Mouse (Mus musculus) urinary bladder, postnatal 4 days (tissue): ENCODE results near the gene Notch4.

Source experiments
- DNase-seq, 2 experiments: peaks; one replicate each; pipeline ENCODE4 v3.0.0; 2021 to 2022; ENCODE audit warnings: low spot score in 2 of 2

Gene Notch4

DNA sequence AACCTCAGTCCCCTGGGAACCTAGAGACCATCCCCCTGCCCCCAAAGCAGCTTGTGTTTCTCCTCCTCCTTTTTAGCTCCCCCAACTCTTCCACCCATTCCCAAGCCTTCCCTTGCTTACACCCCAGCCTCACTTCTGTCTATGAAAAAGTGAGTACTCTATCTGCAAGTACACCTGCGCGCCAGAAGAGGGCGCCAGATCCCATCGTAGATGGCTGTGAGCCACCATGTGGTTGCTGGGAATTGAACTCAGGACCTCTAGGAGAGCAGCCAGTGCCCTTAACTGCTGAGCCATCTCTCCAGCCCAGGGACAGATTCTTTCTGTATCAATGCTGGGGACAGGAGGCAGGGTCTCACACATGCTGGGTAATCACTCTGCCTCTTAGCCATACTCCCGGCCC is 7.8 kb downstream of the Notch4 start:
- DNase-seq, result no peak

DNA sequence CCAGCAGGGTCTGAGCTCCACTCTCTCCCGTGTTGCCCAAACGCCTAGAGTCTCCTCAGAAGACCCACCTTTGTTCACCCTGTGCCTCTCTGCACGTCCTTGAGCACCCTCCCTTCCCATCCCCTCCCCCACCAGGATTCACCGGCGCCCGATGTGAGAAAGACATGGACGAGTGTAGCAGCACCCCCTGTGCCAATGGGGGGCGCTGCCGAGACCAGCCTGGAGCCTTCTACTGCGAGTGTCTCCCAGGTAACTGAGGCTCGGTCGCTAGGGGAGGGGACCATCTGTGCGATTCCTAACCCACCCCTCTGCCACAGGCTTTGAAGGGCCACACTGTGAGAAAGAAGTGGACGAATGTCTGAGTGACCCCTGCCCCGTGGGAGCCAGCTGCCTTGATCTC is 8.3 kb downstream of the Notch4 start:
- DNase-seq, result no peak

DNA sequence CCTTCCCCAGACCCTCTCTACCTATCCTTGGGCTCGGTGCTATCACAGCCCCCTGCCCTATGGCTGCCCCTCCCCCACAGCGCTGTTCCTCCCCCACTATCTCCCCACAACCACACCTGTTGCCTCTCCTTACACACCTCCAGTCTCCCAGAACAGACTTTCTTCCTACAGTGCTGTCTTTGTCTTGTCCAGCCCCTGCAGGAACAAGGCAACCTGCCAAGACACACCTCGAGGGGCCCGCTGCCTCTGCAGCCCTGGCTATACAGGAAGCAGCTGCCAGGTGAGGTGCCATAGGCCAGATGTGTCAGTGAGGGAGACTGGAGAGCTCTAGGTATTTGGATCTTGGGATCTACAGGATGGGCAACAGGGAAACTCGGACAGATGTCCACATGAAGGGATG is 12.5 kb downstream of the Notch4 start:
- DNase-seq, result no peak

DNA sequence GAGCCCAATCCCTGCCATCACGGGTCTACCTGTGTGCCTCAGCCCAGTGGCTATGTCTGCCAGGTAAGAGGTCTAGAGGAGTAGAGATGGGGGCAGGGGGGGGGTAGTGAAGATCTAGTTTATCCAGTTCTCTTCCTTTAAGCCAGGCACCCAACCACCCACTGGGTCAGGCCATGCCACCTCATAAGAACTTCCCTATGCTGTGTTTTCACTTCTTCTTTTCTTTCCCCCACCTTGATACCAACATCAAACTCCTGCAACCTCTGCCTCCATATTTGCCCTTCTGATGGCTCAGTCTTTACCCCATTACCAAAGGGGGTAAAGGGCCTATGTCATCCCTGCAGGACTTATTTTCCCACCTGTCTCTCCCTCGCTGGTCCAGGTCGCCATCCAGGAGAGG is 14.0 kb downstream of the Notch4 start:
- DNase-seq, result no peak

DNA sequence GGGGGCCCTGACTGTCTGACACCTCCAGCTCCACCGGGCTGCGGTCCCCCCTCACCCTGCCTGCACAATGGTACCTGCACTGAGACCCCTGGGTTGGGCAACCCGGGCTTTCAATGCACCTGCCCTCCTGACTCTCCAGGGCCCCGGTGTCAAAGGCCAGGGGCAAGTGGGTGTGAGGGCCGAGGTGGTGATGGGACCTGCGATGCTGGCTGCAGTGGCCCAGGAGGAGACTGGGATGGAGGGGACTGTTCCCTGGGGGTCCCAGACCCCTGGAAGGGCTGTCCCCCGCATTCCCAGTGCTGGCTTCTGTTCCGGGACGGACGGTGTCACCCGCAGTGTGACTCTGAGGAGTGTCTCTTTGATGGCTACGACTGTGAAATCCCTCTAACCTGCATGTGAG is 18.5 kb downstream of the Notch4 start:
- no peak for DNase-seq

DNA sequence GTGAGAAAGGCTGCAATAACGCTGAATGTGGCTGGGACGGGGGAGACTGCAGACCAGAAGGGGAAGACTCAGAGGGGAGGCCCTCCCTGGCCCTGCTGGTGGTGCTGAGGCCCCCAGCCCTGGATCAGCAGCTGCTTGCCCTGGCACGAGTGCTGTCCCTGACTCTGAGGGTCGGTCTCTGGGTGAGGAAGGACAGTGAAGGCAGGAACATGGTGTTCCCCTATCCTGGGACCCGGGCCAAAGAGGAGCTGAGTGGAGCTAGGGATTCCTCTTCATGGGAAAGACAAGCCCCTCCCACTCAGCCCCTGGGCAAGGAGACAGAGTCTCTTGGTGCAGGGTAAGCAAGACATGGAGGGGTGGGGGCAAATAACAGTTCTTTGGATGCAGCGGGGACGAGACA is 19.3 kb downstream of the Notch4 start:
- DNase-seq, result peak in 1 of 2 experiments; percentile 82

DNA sequence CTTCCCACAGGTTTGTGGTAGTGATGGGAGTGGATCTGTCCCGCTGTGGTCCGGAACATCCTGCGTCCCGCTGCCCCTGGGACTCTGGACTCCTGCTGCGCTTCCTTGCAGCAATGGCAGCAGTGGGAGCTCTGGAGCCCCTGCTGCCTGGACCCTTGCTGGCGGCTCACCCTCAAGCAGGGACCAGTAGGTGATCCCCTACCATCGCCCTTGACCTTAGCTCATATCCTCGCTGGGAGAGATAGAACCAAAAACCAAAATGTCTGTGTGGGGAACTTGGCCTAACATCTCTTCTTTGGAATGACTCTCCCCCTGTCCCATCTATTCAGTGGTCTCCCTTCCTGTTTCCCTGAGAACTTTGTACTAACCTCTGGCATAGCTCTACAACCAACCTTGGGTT is 19.8 kb downstream of the Notch4 start:
- DNase-seq, result no peak

DNA sequence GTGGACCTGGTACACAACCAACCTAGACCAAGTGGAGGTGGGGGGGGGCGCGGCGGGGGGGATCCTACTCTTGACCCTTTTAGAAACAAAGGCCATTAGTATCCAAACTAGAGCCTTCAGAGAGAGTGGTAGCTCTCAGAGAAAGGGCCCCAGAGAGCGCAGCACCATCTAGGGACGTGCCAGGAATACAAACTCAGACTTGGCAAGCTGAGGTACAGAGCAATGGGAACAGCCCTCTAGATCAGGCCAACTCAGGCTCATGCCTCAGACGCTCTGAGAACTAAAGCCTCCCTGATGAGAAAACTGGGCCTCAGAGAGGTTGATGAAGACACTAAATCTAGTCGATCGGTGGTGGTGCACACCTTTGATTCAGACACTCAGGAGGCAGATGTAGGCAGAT is 21.1 kb downstream of the Notch4 start:
- no peak for DNase-seq

DNA sequence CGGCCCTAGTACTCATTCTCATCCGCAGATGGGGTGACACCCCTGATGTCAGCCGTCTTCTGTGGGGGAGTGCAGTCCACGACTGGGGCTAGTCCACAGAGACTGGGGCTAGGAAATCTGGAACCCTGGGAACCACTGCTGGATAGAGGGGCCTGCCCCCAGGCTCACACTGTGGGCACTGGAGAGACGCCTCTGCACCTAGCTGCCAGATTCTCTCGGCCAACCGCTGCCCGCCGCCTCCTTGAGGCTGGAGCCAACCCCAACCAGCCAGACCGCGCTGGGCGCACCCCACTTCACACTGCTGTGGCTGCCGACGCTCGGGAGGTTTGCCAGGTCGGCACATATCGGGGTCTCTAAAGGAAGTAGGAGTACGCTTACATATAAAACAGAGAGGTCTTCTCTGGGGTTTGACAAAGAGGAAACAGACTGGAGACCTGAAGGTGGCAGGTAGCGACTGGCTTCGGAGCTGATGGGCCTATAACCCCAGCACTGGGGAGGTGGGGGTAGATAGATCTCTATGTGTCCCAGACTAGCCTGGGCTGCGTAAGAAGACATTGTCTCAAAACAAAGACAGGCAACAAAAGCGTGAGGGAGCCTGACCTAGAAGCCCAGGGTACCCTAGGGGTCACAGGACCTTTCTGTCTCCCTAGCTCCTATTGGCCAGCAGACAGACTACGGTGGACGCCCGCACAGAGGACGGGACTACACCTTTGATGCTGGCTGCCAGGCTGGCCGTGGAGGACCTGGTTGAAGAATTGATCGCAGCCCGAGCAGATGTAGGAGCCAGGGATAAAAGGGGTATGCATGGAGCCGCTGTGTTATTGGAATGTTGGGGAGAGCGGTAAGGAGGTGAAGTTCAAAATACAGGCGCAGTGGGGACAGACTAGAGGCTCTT is 22.1 kb downstream of the Notch4 start:
- no peak for DNase-seq

DNA sequence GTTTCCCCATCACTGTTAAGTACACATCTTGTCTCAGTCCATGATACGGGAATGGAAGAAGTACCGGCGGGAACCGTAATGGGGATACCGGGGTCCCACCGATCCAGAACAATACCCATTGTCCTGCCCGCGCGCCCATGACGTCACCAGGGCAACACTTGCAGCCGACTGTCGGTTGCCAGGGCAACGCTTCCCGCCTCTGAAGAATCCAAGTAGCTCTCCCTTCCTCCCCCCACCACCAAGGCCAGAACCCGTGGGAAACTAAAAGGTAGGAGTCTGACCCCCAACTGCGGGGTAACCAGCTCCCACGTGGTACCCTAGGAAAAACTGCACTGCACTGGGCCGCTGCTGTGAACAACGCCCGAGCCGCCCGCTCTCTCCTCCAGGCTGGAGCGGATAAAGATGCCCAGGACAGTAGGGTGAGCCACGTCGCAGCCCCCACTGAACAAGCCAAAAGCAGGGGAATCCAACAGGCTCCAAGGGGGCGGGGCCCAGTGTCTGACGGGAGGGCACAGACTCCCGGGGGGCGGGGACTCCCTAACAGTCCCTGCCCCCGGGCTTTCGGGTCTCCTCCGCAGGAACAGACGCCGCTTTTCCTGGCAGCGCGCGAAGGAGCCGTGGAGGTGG is 22.8 kb downstream of the Notch4 start:
- peak; percentile 54 to 92 for DNase-seq

DNA sequence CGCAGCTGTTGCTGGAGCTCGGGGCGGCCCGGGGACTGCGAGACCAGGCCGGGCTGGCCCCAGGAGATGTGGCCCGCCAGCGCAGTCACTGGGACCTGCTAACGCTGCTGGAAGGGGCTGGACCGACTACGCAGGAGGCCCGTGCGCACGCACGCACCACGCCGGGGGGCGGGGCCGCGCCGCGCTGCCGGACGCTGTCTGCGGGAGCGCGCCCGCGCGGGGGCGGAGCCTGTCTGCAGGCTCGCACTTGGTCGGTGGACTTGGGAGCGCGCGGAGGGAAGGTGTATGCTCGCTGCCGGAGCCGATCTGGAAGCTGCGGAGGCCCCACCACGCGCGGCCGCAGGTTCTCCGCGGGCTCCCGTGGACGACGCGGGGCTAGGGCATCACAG is 23.3 kb downstream of the Notch4 start:
- peak; percentile 96 to 98 for DNase-seq

DNA sequence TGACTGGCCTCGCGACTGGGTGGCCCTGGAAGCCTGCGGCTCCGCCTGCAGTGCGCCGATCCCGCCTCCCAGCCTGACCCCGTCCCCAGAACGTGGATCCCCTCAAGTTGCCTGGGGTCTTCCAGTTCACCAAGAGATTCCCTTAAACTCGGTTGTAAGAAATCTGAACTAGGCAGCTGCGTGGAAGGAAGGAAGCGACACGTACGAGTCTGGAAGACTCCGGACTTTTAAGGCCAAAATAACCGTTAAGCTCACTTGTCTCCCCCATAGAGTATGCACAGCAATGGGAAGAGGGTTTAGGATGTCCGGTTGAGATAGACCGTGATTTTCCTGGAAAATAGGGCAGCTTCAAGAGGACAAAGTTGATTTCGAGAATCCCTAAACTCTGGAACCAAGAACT is 23.7 kb downstream of the Notch4 start:
- no peak for DNase-seq

DNA sequence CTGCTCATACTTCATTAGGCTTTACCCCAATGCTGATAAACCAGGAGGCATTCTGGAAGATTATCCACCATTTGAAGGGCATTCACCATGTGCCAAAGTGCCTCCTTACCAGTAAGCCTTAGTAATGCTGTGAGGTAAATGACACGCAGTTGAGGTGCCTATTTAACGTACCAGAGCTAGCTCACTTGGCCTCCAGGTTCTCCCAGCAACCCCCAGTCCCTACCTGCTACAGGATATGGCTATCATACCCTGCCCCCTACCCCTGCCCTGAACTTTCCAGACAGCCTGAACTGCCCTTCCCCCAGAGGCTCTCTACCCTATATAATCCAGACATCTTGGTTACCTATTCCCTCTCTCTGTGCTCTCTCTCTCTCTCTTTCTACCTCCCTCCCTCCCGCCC is 24.7 kb downstream of the Notch4 start:
- no peak for DNase-seq

DNA sequence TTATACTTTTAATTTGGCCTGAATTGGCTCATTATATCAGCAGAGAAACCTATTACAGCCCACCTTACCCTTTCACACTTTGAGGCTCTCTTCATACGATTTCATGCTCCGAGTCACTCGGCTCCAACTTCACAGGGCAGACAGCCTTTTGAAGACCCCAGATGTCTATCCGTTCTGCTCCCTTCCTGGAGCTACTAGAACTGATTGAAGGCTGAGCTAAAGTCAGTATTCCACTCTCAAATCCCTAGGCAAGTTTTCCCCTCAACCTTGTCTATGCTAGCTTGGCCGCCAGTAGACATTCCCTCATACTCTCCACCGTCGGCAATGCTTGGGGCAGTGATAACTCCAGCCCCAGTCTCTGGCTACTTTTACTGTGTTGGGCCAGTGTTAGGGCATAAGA is 25.1 kb downstream of the Notch4 start:
- no peak for DNase-seq

DNA sequence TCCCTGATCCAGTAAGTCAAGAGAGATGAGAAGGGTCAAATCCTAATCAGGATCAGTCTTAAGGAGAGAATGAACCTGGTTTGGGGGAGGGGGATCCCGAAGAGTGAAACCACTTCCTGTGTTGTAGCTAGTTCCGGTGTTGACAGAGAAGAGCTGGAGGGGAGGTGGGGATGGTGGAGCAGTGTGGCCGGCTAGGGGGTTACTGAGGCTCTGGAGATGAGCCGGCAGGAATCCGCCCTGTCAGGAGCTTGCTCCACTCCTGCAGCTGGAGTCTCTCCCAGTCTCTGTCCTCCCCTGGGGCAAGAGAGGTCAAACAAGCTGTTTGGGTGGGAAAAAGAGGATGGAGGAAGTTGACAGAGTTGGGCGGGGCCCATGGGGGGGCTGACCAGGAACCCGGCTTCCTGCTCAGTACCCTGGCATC is 25.6 kb downstream of the Notch4 start, which contains the start of gene Gpsm3:
Gene Gpsm3, plus strand, starts transcription at position 126 of the 421 bp plus-strand sequence.
- DNase-seq, result peak in 1 of 2 experiments; percentile 71

DNA sequence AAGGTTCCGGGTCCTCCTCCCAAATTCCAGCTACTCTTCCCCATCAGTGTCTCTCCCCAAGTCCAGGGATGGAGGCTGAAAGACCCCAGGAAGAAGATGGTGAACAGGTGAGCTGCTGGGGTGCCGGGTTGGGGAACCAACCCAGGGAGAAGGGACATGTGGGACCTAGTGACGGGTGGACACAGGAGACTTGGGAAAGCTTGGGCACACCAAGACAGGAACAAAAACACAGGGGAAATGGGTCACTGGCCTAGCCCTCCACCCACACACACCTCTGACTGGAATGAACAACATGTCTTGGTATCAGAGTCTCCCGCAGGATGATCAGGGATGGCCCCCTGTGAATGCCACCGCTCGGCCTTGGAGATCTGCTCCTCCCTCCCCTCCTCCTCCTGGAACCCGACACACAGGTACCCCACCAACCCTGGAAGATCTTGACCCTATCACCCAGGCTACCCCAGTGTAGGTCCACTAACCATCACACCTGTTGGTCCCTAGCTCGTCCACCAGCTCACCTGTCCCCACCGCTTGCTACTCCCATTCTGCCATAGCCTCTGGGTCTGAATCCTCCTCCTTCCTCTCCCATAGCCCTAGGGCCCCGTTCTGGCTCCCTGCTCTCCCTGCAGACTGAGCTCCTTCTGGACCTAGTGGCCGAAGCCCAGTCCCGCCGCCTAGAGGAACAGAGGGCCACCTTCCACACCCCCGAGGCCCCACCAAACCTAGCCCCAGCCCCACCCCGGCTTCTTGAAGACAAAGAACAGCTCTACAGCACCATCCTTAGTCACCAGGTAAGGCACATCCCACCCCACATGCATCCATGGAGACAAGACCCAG is 26.3 kb downstream of the Notch4 start:
- no peak for DNase-seq

DNA sequence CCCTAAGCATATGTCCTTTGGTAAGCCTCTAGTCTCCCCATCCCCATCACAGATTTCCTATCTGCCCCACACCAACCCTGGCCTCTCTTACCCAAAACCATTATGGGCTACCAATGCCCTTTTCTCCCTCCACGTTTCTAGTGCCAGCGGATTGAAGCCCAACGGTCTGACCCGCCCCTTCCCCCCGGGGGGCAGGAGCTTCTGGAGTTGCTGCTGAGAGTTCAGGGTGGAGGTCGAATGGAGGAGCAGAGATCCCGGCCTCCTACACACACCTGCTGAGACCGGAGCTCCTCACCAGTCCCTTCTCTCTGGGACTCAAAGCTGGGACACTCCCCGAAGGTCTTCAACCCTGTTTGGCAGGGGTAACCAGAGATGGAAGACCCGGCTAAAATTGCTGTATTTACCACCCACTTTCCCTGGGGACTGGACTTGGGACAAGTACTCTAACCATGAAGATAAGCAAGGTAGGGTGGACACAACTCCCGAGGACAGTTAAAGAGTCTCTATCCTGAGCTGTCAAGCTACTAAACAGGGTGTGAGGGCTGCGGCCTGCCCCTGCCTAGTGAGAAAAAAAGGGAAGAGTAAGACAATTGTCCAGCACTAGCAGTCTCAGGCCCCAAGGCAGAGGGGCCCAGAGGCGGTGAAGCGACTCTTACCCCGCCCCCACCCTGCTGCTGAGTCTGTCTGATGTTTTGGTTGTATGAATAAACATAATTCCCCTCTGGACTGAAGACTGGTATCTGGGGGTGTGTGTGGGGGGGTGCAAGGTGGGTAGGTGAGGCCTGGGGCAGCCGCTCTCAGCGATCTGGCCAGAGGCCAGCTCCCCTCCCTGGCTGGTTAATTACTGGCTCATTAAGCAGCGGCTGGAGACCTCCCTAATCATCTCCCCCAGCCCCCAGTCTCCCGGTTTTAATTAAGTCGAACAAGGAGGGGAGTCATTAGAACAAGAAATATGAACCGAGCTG is 27.2 kb downstream of the Notch4 start, which contains the start of gene Pbx2:
Gene Pbx2, plus strand, starts transcription at position 238 of the 965 bp plus-strand sequence.
- no peak for DNase-seq

DNA sequence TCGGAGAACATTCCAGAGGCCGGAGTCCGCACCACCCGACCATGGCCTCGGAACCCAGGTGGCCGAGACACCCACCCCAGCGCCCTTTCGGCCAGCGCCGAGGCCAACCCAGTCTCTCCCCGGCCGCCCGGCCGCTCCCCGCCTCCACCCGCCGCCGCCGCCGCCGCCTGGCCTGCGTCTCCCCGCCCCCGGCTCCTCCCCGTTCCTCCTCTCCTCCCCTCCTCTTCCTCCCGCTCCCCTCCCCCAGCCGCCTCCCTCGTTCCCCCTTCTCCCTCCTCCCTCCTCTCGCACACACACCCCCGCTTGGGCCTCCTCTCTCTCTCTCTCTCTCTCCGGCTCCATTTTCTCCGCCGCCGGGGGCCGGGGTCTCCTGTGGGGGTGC is 27.9 kb downstream of the Notch4 start:
- peak; percentile 86 to 95 for DNase-seq

DNA sequence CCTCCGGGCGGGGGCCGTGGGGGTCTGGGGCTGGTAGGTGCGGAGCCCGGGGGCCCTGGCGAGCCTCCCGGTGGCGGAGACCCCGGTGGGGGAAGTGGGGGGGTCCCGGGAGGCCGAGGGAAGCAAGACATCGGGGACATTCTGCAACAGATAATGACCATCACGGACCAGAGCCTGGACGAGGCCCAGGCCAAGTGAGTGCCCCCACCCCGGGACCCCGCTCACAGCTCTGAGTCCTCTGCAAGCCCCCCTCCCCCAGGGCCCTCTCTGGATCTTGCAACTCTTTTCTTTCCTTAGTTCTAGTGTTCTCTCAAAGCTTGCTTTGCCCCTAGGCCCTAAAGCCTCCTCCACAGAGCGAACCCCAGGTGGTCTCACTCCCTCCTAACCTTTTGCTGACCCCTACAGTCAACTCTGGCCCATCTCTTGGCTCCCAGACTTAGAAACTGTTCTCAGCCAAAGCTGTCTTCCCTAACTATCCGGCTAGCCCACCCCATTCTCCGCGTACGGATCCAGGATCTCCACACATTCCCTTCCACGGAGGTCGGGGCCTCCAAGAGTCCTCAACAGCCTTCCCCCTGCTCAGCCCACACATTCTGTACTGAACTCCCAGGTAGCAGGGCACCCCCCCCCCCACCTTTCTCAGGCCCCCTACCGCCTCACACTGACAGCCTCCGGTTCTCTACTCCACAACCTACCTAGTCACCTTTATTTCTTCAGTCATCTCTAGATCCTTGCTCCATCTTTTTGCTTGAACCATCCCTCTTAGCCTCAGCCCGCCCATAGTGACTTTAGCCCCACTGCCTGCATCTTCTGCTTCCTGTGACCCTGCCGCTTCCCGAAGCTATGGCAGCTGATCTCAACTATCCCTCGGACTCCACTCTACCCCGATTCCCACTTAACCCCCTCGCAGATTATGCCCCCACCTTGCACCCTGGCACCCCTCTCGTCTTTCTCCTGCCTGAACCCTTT is 28.8 kb downstream of the Notch4 start:
- no peak for DNase-seq
